Mouse (Mus musculus): Measurements from ENCODE around the gene Kdm1a.

The Kdm1a gene

DNA sequence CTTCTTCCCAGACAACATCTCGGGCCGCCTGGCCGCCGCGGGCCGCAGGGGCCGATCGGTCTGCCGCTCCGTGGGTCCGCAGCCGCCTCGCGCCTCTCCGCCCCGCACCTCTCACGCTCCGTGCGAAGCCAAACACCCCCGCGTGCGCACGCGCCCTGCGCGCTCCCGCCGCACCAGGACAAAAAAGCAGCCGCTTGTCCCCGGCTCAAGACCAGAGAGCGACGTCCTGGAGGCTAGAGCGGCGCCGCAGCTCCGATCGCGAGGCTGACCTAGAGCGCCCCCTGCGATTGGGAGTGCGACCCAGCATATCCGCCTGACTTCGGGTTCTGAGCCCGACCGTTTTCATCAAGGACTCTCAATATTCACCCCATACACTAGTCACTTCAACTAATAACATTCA is at the start of gene Kdm1a:
Gene Kdm1a (minus strand): TSS at position 156 of the 400 bp plus-strand sequence.
- peak; percentile 97 for DNase-seq (ENCODE audit: low read depth, low spot score)

DNA sequence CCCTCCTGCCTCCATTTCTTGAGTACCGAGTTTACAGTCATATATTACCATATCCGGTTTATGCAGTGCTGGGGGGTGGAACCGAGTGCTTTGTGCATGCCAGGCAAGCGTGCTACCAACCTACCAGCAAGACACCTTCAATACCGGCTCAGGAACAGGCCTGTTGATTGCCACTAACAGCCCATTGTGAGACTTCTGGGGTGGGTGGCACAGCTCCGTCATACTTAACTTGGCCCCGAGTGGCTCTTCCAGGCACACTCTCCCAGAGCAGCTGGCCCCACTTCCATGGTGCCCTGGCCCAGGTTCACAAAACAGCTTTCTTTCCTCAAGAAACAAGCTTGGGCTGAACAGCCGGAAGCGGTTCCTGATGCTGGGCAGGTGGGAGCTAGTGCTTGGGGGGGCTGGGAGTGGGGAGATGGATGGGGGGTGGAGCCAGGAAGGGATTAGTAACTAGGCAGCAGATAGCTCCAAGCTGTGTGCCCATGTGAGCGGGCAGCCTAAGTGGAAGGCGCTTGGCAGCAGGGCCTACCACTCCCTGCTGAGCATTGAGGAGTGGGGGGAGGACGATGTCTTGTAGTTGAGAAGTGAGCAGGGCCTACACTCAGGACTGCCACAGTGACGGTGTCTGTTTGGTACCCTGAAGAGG is 49.5 kb upstream of the Kdm1a start:
- no peak for DNase-seq (ENCODE audit: low read depth, low spot score)

DNA sequence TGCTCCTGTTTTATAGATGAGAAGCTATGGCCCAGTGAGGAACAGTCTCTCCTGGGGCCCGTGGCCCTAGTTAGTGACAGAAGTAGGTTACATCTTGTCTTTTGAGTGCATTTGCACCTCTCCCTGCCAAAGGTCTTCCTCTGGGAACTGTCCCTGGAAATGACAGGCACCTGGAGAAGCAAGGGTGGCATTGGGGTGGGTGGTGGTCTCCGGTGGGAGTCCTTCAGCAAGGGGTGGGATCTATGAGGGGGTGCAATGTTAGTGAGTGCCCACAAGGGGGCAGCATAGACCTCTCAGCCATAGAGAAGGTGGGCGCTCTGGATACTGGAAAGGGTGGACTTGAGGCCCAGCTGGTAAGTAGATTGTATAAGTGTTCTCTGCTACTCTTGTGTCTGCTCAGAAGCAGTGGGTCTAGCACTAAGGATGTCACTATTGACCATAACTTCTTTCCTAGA is 48.9 kb upstream of the Kdm1a start:
- peak; percentile 52 for DNase-seq (ENCODE audit: low read depth, low spot score)

DNA sequence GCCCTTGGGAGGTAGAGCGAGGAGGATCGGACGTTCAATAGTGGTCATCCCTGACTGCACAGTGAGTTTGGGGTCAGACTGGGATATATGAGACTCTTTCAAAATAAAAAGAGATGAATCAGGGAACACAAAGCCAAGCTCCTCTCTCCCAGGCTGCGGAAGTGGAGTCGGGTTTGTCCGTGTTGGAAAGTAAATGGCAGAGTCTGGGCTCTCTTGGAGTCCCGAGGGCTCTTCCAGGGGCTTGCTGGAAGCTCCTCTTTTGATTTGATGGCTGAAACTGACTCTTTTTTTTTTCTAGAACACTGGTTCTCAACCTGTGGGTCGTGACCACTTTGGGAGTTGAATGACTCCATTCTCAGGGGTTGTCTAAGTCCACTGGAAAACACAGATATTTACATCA is 47.7 kb upstream of the Kdm1a start:
- no peak for DNase-seq (ENCODE audit: low read depth, low spot score)

DNA sequence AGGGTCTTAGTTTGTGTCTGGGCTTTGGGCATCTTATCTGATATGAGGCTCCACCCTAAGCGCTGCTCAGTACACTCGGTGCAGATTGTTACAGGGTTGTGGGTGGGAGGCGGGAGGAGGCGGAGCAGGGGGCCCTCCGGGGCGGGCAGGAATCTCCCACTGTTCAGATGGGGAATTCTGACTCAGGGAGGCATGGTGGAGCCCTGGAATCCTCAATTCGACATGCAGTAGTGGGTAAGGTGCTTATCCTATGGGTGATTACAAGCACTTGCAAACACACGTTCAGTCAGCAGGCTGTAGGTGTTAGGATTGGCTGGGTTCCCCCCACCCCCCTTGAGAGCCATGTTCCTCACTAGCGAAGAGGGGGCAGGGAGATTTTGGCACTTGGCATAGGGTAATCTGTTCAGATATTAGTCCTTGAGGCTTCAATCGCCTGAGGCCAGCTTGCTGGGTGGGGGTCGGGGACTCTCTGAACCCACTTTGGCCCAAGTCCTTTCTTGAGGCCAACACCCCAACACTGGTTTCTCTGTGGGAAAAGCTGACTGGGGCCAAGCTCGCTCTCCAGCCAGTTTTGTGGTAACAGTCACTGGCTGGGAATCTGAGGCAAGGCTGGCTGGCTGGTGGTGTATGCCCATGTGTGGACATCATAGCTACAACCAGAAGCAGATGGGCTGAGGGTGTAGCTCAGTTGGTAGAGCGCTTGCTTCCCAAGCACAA is 47.1 kb upstream of the Kdm1a start:
- DNase-seq (ENCODE audit: low read depth, low spot score): no peak

DNA sequence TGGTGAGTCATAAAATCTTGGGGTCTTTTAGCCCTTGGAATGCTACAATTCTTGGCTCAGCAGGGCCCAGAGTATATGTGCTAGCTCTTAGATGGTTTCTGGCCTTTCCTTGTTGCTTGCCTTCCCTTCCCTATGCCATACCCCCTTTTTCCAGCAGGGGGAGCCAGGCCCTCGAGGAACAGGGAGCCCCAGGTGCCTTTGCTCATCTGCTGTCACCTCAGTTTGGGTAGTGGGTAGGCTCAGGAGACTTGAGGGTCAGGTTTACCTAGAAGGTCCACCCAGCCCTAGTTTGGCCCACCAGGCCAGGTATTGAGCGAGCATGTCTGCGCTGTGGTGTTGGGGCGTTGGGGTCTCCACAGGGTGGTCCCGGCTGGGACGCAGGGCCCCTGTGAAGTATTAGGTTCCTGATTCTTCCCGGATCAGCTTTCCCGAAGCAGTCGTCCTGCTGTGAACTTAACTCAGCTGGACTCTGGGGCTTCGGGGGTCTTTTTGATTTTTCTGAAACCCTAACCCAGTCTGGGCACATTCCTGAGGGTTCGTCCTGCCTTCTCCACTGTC is 46.5 kb upstream of the Kdm1a start:
- DNase-seq (ENCODE audit: low read depth, low spot score): peak; percentile 74

DNA sequence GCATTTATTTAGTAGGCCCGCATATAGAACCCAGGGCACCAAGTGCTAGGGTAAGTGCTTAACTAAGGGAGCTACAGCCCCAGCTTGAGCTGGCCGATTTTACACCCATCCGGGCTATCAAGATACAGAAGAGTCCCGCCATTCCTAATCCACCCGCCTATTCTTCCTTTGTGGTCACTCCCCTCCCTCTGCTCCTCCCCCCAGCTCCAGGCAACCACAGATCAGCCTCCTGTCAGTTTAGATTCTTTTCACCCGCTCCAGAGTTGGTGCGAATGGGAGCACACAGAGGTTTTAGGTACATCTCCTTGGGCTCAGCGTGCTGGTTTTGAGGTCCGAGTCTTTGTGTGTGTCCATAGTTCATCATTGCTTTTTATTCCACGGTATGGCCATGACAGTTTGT is 36.4 kb upstream of the Kdm1a start:
- peak; percentile 65 for DNase-seq (ENCODE audit: low read depth, low spot score)

DNA sequence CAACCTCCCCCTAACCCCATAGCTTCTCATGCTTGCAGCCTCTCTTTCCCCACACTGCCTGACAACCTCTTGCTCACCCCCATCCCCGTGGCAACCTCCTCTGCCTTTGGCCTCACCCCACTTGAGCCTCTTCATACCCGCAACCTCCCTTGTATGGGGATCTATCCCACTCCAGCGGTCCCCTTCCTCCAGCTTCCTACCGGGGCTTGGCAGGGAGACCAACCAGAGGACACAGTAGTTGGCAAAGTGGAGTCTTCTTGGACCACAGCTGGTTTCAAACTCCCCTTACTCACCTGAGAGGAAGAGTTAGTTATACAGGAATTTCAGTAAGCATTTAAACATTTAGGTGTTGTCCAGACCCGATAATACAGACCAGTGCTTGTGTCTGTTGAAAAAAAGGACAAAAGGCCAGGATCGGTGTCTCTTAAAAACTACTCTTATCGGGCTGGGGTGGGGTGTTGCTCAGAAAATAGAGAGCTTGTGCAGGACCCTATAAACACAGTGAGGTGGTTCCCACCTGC is 35.8 kb upstream of the Kdm1a start:
- no peak for DNase-seq (ENCODE audit: low read depth, low spot score)

DNA sequence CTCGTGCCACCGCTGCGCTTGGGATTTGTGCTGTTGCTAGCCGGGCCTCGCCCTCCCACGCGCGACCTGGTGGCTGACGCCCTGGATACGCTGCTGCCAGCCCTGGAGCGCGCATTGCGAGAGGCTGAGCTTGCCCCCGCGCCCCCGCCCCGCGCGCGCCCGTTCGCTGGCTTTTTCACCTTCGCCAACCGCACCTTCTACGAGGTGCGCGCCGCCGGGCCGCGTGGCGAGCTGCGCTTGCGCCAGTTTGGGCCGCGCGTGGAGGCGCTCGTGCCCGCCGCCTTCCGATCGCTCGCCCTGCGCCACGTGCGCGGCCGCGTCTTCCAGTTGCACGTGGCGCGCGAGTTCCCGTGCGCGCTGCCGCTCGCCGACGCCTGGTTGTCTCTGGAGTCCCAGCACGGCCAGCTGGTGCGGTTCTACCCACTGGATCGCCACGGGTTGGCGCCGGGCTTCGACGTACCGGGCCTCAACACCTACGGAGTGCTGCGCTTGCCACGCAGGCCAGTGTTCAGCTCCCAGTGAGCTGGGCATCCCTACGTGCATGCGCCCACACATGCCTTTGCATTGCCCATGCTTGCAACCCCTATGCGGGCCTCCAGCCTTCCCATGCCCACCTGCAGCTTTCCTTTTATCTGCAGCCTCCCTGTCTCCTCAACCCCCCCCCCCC is 35.2 kb upstream of the Kdm1a start:
- peak; percentile 61 for DNase-seq (ENCODE audit: low read depth, low spot score)

DNA sequence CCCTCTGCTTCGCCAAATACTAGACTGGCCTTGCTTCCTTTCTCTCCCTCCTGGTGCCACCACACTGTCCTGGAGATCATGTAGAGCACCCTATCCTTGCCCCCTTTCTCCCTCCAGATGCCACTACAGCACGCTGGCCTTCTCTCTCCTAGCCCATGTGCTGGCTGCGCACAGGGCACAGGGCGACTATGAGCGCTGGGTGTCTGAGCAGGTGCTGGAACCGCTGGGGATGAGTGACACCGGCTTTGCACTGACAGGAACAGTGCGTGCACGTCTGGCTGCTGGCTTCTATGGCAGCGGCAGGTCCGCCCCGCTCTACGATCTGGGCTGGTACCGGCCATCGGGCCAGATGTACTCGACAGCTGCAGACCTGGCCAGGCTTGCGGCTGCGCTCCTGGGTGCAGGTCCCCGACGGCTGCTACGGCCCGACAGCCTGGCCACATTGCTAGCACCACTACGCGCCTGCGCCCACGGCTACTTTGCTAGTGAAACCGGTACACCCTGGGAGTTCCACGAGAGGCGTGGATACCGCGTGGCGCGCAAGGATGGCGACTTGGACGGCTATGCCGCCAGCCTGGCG is 34.5 kb upstream of the Kdm1a start:
- peak; percentile 21 for DNase-seq (ENCODE audit: low read depth, low spot score)

DNA sequence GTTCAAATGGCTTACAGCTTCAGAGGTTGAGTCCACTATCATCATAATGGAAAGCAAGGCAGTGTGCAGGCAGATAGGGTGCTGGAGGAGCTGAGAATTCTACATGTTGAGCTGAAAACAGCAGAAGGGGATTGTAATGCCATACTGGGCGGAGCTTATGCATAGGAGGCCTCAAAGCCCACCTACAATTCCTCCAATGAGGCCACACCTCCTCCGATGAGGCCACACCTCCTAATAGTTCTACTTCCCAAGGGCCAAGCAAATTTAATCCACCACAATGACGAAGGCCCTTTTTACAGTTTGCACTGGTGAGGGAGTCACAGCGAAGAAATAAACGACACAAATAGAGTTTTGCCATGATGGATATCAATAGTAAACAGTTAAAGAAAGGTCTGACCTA is 34.0 kb upstream of the Kdm1a start:
- peak; percentile 72 for DNase-seq (ENCODE audit: low read depth, low spot score)

DNA sequence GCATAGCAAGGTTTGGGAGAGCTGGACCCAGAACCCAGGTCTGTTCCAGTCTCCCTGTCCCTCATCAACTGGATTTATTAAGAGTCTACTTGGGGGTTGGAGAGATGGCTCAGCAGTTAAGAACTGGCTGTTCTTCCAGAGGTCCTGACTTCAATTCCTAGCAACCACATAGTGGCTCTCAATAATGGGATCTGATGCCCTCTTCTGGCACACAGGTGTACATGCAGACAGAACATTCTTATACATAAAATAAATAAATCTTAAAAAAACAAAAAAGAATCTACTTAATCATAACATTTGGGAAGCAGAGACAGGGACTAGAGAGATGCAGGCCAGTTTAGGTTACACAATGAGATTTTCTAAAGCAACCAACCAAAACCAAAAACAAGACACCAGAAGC is 33.5 kb upstream of the Kdm1a start:
- peak; percentile 59 for DNase-seq (ENCODE audit: low read depth, low spot score)

DNA sequence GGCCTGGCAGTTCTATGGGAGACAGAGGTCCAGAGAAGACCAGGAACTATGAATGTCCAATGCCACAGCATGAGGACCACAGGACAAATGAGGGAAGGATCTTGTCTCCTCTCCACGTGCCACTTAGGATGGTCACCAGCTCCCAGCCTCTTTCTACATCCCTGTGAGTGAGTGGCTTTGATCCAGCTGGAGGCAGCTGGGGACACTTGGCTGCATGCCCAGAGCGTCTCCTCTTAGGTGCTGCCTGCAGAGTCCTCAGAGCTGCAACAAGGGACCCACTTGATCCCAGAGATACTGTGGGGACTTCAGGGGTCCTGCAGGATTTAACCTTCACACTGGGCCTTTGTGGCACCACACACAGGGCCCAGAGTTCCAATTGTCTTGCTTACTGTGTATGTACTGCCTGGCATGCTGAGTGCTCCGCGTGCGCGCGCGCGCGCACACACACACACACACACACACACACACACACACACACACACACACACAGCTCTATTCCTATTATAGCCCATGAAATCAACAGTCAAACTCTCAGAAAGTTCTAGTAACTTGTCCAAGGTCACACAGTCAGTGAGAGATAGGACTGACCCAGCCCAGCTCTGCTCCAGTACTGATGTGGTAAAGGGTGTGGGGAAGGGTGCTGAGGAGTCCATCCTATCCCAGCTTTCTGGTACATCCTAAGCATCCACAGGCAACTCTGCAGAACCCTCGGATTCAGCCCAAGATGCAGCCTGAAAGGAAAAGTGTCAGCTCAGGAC is 28.9 kb upstream of the Kdm1a start:
- no peak for DNase-seq (ENCODE audit: low read depth, low spot score)

DNA sequence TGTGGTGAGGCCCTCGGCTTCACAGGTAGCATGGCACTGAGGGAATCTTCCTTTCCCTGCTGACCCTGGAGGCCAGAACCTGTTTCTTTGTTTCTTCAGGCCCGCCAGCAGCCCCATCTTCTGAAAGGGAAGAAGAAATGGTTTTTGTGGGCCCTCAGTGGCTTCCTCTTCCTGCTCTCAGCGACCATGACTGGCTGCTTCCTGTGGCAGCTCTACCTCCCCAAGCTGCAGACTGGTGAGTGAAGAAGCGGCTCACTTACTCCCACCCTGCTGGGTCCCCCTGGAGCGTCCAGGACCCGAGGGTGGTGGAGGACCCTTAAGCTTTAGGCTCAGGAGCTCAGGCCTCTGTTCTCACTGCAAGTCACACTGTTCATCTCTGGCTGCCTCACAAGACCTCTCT is 24.1 kb upstream of the Kdm1a start:
- DNase-seq (ENCODE audit: low read depth, low spot score): no peak

DNA sequence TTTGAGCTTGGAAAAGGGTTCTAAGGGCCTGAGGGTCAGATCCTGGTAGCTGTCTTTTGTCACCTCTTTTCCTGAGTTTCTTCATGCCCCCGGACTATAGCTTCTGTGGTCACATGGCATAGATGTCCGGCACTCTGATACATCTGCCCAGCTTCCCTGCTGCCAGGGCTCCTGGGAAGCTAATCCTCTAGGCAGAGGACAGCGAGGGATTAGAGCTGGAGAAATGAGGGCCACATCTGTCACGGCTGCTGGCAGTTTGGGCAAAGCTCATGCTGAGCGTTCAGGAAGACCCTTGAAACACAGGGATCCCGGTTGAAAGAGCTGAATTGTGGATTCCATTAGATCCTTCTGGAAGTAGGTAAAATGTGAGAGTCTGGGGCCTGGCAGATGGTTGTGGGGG is 19.9 kb upstream of the Kdm1a start, which contains the start of gene Lactbl1:
Gene Lactbl1 (plus strand): TSS at position 234 of the 400 bp plus-strand sequence.
- no peak for DNase-seq (ENCODE audit: low read depth, low spot score)

DNA sequence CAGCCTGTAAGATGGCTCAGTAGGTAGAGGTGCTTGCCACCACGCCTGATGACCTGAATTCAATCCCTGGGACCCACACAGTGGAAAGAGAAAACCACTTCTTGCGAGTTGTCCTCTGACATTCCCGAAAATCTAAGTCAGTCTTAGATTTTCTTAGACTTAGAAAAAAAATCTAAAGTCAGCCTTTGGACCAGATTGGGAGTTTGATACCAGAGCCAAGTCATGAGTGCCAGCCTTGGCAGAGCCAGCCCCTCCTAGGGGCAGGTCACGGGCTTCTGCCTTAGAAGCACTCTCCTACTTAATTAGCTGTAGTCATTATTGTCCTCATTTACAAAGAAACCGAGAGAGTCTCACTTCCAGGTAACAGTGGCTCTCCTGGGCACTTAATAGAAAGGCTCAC is 19.4 kb upstream of the Kdm1a start:
- no peak for DNase-seq (ENCODE audit: low read depth, low spot score)

DNA sequence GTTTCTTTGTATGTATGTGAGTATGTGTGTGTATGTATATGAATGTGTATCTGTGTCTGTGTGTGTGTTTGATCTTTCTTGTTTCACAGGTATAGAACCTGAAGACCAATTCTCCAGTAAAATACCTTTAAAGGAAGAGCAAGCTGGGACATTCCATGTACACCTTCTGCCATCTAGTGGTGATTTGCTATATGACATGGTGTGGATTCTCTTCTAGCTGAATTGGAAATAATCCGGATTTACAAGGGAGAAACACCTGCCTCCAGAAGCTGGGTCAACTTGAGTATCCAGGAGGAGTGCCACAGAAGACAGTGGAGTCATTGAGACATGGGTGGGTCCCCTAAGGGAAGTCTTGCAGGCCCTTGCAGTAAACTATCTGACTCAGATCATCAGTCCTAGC is 18.8 kb upstream of the Kdm1a start:
- peak; percentile 65 for DNase-seq (ENCODE audit: low read depth, low spot score)

DNA sequence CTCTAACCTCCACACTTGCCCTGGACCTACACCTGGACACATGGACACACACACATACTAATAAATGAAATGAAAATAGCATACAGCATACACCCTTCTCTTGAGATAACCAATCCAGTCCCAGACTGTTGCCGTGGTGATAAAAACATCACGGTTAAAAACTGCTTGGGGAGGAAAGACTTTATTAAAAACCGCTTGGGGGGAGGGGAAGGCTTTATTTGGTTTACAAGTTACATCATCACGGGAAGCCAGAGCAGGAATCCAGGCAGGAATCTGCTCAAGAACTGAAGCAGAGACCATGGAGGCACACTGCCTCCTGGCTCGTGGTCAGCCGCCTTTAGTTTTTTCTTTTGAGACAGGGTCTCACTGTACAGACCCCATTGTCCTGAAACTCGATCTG is 11.1 kb upstream of the Kdm1a start:
- no peak for DNase-seq (ENCODE audit: low read depth, low spot score)

DNA sequence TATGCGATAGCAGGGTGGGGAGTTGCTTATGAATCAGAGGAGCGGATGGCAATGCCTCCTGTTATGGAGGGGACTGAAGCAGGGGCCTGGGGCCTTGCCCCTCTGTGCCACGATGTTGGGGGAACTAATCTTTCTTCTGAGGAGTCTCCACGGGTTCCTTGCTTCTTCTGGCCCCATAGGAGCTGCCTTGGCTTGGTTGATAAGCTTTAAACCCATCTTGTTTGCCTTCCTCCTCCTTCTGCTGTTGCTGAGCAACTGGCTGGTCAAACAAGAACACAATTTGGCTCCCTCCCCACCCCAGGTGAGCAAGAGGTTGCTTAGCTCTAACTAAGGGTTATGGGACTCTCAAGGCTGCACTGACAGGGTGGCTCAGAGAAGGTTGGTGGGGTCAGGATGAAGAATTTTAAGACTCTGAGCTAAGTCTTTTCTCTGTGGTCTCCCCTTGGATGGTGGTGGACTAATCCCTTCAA is 7.9 kb upstream of the Kdm1a start, which contains the start of gene Tex46:
Gene Tex46 (plus strand): TSS at position 51 of the 470 bp plus-strand sequence.
- no peak for DNase-seq (ENCODE audit: low read depth, low spot score)

DNA sequence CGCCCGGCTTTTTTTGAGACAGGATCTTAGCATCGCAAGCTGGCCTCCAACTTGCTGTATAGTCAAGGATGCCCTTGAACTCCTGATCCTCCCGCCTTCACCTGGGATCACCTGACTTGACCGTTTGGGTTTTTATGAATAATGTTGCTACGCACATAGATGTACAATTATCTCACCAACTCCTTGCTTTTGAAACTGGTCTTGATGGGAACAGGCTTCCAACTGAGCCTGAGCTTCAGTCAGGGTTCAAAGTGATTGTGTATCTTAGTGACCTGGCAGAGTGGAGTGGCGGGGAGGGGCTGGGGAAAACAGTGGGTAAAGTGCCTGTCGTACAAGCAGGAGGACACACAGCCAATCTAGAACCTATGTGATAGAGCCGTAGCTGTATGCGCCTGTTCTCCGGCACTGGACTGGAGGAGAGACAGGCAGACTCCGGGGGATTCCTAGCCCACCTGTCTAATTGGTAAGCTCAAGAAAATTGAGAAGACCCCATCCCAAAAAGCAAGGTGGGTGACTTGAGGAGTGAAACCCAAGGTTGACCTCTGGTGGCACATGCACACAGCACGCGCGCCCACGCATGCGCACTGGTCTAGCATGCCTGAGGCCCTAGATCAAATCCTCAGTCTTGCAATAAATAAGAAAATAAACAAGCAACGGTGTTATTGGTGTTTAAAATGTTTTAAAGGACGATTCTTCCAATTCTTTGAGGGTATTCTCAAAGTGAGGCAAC is 3.4 kb upstream of the Kdm1a start:
- DNase-seq (ENCODE audit: low read depth, low spot score): peak; percentile 74
